Mouse (Mus musculus) left cerebral cortex, adult 8-10 months (tissue): ENCODE results near the gene Ndufa9. TPM values are rescaled to one million over a fixed set of nuclear protein-coding genes. Genes with fewer than 3 reads are reported as not detected.

ENCODE experiments used
- DNase-seq, 2 experiments: peaks; one replicate each; pipeline ENCODE4 v3.0.0; 2022; ENCODE audit warnings: low spot score in 2 of 2
- total RNA-seq, 4 experiments: library from RNA; stranded (reverse); gene quantifications; 2 replicates each; pipeline ENCODE4 v1.2.4; 2022

Ndufa9 gene
- total RNA-seq, 4 experiments from 2014 or later, result 155 to 170 (median 160) TPM

DNA sequence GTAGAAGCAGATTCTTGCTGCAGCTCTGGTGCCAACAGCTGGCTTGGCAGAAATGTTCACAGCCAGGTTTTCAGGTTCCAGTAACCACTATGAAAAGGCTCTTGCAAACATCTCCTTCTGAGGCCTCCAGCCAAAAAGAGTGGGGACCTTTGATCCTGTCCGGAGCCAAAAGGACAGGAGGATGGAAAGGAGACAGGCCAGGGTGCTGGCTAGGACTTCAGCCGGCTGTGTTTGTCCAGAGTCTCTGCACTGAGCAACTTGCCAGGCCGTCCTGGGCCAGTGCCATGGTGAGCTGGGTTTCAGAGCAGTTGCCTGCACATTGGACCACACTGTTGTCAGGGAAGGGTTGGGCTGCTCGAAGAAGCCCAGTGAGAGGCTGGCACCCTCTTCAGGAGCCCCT, 76.6 kb downstream of the Ndufa9 start:
- DNase-seq, result peak; percentile 48 to 67

Other genes starting within 250 kb of the Ndufa9 start
- gene Kcna1, start 202.8 kb downstream of the Ndufa9 start, total RNA-seq, result 100 to 1,000 TPM; 126 to 148 (median 131) TPM
- gene Kcna6, start 108.5 kb downstream of the Ndufa9 start, total RNA-seq, result 10 to 100 TPM; 73.3 to 81.8 (median 75.4) TPM
- gene Akap3, start 4.0 kb upstream of the Ndufa9 start, total RNA-seq, result under 1 TPM; 0.11 to 0.26 (median 0.18) TPM
- gene Dyrk4, start 72.7 kb upstream of the Ndufa9 start, total RNA-seq, result under 1 TPM in 3 of 4 experiments, not detected in 1; 0.30 to 0.49 (median 0.41) TPM
- 1 to 10 TPM; 2.0 to 4.2 (median 3.5) TPM for gene Rad51ap1, start 90.5 kb upstream of the Ndufa9 start, total RNA-seq
- gene D6Wsu163e, start 90.8 kb upstream of the Ndufa9 start, total RNA-seq, result 10 to 100 TPM; 41.7 to 44.9 (median 42.5) TPM
- gene Fgf6, start 166.4 kb upstream of the Ndufa9 start, total RNA-seq, result under 1 TPM in 1 of 4 experiments, not detected in 3; 0.11 TPM
- under 1 TPM in 3 of 4 experiments, not detected in 1; 0.39 to 0.84 (median 0.71) TPM for gene Fgf23, start 223.8 kb upstream of the Ndufa9 start, total RNA-seq